Mouse (Mus musculus): Measurements from ENCODE around the gene Smarcc2.

DNA sequence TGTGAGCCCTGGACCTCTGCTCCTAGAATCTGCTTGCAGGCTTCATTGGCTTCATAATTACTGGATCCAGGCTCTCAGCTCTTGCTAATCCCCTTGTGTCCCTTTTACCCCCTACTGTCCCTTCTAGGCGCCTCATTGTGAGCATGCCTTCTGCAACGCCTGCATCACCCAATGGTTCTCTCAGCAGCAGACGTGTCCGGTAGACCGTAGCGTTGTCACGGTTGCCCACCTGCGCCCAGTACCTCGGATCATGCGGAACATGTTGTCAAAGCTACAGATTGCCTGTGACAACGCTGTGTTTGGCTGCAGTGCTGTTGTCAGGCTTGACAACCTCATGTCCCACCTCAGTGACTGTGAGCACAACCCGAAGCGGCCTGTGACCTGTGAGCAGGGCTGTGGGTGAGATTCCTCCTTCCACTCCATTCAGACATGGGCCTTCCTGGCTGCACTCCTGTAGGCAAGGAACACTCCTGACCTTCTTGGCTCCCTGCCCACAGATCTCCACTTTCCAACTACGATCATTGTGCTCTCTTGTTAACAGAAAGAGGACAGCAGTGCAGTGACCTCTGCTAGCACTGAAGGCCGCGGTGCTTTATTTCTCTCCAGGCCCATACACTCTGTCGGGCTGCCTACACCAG lies 23.7 kb upstream of the Smarcc2 start:
- TF ChIP-seq CTCF (IDR thresholded peaks at IDR 0.05; ENCODE audit: borderline replicate concordance, extremely low read depth, insufficient read depth, insufficient read length) (no peak), POLR2A (IDR thresholded peaks at IDR 0.05; ENCODE audit: borderline replicate concordance, extremely low read depth, insufficient read depth, insufficient read length, poor library complexity, severe bottlenecking) (no peak)
